Mouse (Mus musculus) heart, embryonic 12.5 days (tissue): ENCODE data around the gene Vmn1r201. TPM values are rescaled to one million over a fixed set of nuclear protein-coding genes. Genes with fewer than 3 reads are reported as not detected.

Experiments used
- ATAC-seq: fragments of 200-750 bp; cut with Nextera tagmentation; 2 replicates; pipeline ENCODE4 v1.8.0; 2017; ENCODE audit warnings: moderate TSS enrichment, moderate library complexity; ENCODE audit not compliant: insufficient number of reproducible peaks, low FRiP score
- H3K27ac ChIP-seq: fragments of 300-500 bp; sonication (generic); 2 replicates; pipeline ENCODE4 v1.5.1; 2016; ENCODE audit warnings: mild to moderate bottlenecking, moderate library complexity; ENCODE audit not compliant: poor library complexity, severe bottlenecking
- H3K27me3 ChIP-seq: fragments of 300-500 bp; sonication (generic); replicated peaks from 2 replicates; pipeline ENCODE4 v1.6.1; 2016; ENCODE audit warnings: mild to moderate bottlenecking, moderate library complexity
- H3K36me3 ChIP-seq: fragments of 300-500 bp; sonication (generic); 2 replicates; pipeline ENCODE4 v1.6.1; 2016; ENCODE audit warnings: mild to moderate bottlenecking, moderate library complexity
- H3K4me1 ChIP-seq: fragments of 300-500 bp; sonication (generic); replicated peaks from 2 replicates; pipeline ENCODE4 v1.6.1; 2016; ENCODE audit warnings: mild to moderate bottlenecking
- H3K4me2 ChIP-seq: fragments of 300-500 bp; sonication (generic); 2 replicates; pipeline ENCODE4 v1.6.1; 2016; ENCODE audit warnings: mild to moderate bottlenecking, moderate library complexity
- H3K4me3 ChIP-seq: fragments of 300-500 bp; sonication (generic); 2 replicates; pipeline ENCODE4 v1.5.1; 2016; ENCODE audit warnings: mild to moderate bottlenecking
- H3K9ac ChIP-seq: fragments of 300-500 bp; sonication (generic); 2 replicates; pipeline ENCODE4 v1.6.1; 2016; ENCODE audit warnings: mild to moderate bottlenecking, moderate library complexity
- H3K9me3 ChIP-seq: fragments of 300-500 bp; sonication (generic); replicated peaks from 2 replicates; pipeline ENCODE4 v1.6.1; 2016; ENCODE audit warnings: mild to moderate bottlenecking, moderate library complexity
- WGBS: fragments of 180-500 bp; shearing (Covaris S2); methylation state at CpG from one replicate; pipeline ENCODE4 v1.1.7; 2016; 5-methylcytosine and 5-hydroxymethylcytosine counted together
- polyA plus RNA-seq: library from polyadenylated mRNA; unstranded; fragments of >200 nt; fragmentation: Nextera tagmentation; extraction: Ambion mirVana; gene quantifications from 2 replicates; pipeline ENCODE4 v1.2.1, GENCODE M21; 2016

Gene Vmn1r201
- polyA plus RNA-seq, result not detected in 2 replicates

- WGBS, result 37% methylated on average over 1 of the region's 1 CpGs
- no peak for ATAC-seq
- H3K36me3 ChIP-seq, result no peaks in the 10 kb centered on the region
- H3K9ac ChIP-seq, result no peak within 1 kb of the TSS
- H3K4me2 ChIP-seq, result no peak within 1 kb of the TSS
- H3K27me3 ChIP-seq, result no peaks in the 10 kb centered on the region
- no peak within 1 kb of the TSS for H3K27ac ChIP-seq
- no peaks in the 10 kb centered on the region for H3K4me1 ChIP-seq
- H3K9me3 ChIP-seq, result 0 out of 2 replicates have a peak, but pooled peaks cover 4% of the 10 kb centered on the region
- H3K4me3 ChIP-seq, result no peak within 1 kb of the TSS
These were observed at the start of gene Vmn1r201 for GRCm38 (mm10) chr13:22471623-22472022. Gene Vmn1r201 (plus strand): TSS chr13:22471923.

GRCm38 (mm10) chr13:22455145-22455544 is 16.6 kb upstream of the Vmn1r201 start:
- no peak for ATAC-seq
- Histone ChIP-seq H3K9ac (no peak overlapping the region), H3K4me1 (no peaks in the 10 kb centered on the region), H3K27me3 (no peaks in the 10 kb centered on the region), H3K27ac (no peak overlapping the region), H3K9me3 (no peaks in the 10 kb centered on the region), H3K4me3 (no peak overlapping the region), H3K36me3 (no peaks in the 10 kb centered on the region), H3K4me2 (no peak overlapping the region)

GRCm38 (mm10) chr13:22502431-22502830 is 30.7 kb downstream of the Vmn1r201 start:
- no peaks in the 10 kb centered on the region for H3K9me3 ChIP-seq
- no peak overlapping the region for H3K4me2 ChIP-seq
- no peak for ATAC-seq
- H3K36me3 ChIP-seq, result no peaks in the 10 kb centered on the region
- WGBS, result 64% methylated on average over 3 of the region's 3 CpGs
- H3K27ac ChIP-seq, result no peak overlapping the region
- H3K4me3 ChIP-seq, result no peak overlapping the region
- no peaks in the 10 kb centered on the region for H3K27me3 ChIP-seq
- H3K9ac ChIP-seq, result no peak overlapping the region
- H3K4me1 ChIP-seq, result no peaks in the 10 kb centered on the region

GRCm38 (mm10) chr13:22505281-22505680 is 33.6 kb downstream of the Vmn1r201 start, which contains the start of gene Vmn1r202:
Gene Vmn1r202 (minus strand): TSS chr13:22505381.
- H3K9ac ChIP-seq, result no peak within 1 kb of the TSS
- no peaks in the 10 kb centered on the region for H3K9me3 ChIP-seq
- no peak within 1 kb of the TSS for H3K4me3 ChIP-seq
- no peak for ATAC-seq
- no peak within 1 kb of the TSS for H3K4me2 ChIP-seq
- H3K27ac ChIP-seq, result no peak within 1 kb of the TSS
- H3K36me3 ChIP-seq, result no peaks in the 10 kb centered on the region
- H3K27me3 ChIP-seq, result no peaks in the 10 kb centered on the region
- H3K4me1 ChIP-seq, result no peaks in the 10 kb centered on the region

GRCm38 (mm10) chr13:22517814-22518213 is 46.1 kb downstream of the Vmn1r201 start, which contains the start of gene Vmn1r203:
Gene Vmn1r203 (plus strand): TSS chr13:22518114.
- no peak within 1 kb of the TSS for H3K27ac ChIP-seq
- H3K9me3 ChIP-seq, result no peaks in the 10 kb centered on the region
- no peak within 1 kb of the TSS for H3K4me2 ChIP-seq
- H3K4me1 ChIP-seq, result no peaks in the 10 kb centered on the region
- no peaks in the 10 kb centered on the region for H3K27me3 ChIP-seq
- ATAC-seq, result no peak
- no peaks in the 10 kb centered on the region for H3K36me3 ChIP-seq
- no peak within 1 kb of the TSS for H3K9ac ChIP-seq
- no peak within 1 kb of the TSS for H3K4me3 ChIP-seq

Other genes with a start within 250 kb of the Vmn1r201 start
- gene Vmn1r193, start 248.8 kb upstream of the Vmn1r201 start, polyA plus RNA-seq, result not detected in 2 replicates
- gene Vmn1r194, start 227.7 kb upstream of the Vmn1r201 start, polyA plus RNA-seq, result not detected in 2 replicates
- gene Vmn1r195, start 201.4 kb upstream of the Vmn1r201 start, polyA plus RNA-seq, result not detected in 2 replicates
- gene Vmn1r196, start 182.0 kb upstream of the Vmn1r201 start, polyA plus RNA-seq, result not detected in 2 replicates
- not detected in 2 replicates for gene Vmn1r197, start 147.3 kb upstream of the Vmn1r201 start, polyA plus RNA-seq
- not detected in 2 replicates for gene Vmn1r198, start 121.6 kb upstream of the Vmn1r201 start, polyA plus RNA-seq
- not detected in 2 replicates for gene Vmn1r199, start 92.1 kb upstream of the Vmn1r201 start, polyA plus RNA-seq
- gene Vmn1r200, start 81.5 kb upstream of the Vmn1r201 start, polyA plus RNA-seq, result not detected in 2 replicates
- not detected in 2 replicates for gene Vmn1r202, start 33.5 kb downstream of the Vmn1r201 start, polyA plus RNA-seq
- not detected in 2 replicates for gene Vmn1r203, start 46.2 kb downstream of the Vmn1r201 start, polyA plus RNA-seq
- not detected in 2 replicates for gene Vmn1r204, start 81.3 kb downstream of the Vmn1r201 start, polyA plus RNA-seq
- not detected in 2 replicates for gene Vmn1r205, start 121.1 kb downstream of the Vmn1r201 start, polyA plus RNA-seq
- gene Vmn1r206, start 152.3 kb downstream of the Vmn1r201 start, polyA plus RNA-seq, result not detected in 2 replicates